Mouse (Mus musculus) liver, postnatal 0 days (tissue): ENCODE data around the gene Dnajc7.

ENCODE experiments used
- CTCF ChIP-seq: sonication (generic); IDR thresholded peaks from 2 replicates; pipeline ENCODE4 v1.5.1; 2016; ENCODE audit warnings: antibody characterized with exemption, low read depth
- EP300 ChIP-seq: IDR thresholded peaks from 2 replicates; pipeline ENCODE4 v1.6.1; 2016; ENCODE audit warnings: antibody characterized with exemption, low read depth, mild to moderate bottlenecking

- no peak for TF ChIP-seq EP300
- TF ChIP-seq CTCF: no peak
Measured at GRCm38 (mm10) chr11:100569789-100570188, 50.2 kb downstream of the Dnajc7 start.
